Mouse (Mus musculus) hematopoietic stem cell, adult 5-6 weeks (primary cell): ENCODE results near the gene Large2. TPM values are rescaled to one million over a fixed set of nuclear protein-coding genes. Genes with fewer than 3 reads are reported as not detected.

Experiments used
- ATAC-seq, 2 experiments: fragments of 125-278 bp in 1 of 2; replicated peaks in 1 of 2; 2 replicates each; pipeline ENCODE4 v1.8.0; 2016 to 2017; ENCODE audit warnings: inconsistent platforms in 2 of 2, mild to moderate bottlenecking in 2 of 2, moderate number of reproducible peaks in 2 of 2, low read depth in 1 of 2, moderate TSS enrichment in 1 of 2; ENCODE audit not compliant: low FRiP score in 2 of 2, poor library complexity in 2 of 2, severe bottlenecking in 2 of 2, insufficient read depth in 1 of 2, low TSS enrichment in 1 of 2
- total RNA-seq: library from RNA; stranded (forward); fragments of 172-1452, 232-1000 nt; gene quantifications from 2 replicates; pipeline ENCODE4 v1.2.3, GENCODE M21; 2017

Large2 gene
- total RNA-seq, 1 experiment from 2014 or later = 2.2 TPM

- ATAC-seq = no peak
Measured at GRCm38 (mm10) chr2:92360186-92360823, 14.4 kb downstream of the Large2 start.

- ATAC-seq = no peak
Measured at GRCm38 (mm10) chr2:92359301-92359700, 15.4 kb downstream of the Large2 start.

DNA sequence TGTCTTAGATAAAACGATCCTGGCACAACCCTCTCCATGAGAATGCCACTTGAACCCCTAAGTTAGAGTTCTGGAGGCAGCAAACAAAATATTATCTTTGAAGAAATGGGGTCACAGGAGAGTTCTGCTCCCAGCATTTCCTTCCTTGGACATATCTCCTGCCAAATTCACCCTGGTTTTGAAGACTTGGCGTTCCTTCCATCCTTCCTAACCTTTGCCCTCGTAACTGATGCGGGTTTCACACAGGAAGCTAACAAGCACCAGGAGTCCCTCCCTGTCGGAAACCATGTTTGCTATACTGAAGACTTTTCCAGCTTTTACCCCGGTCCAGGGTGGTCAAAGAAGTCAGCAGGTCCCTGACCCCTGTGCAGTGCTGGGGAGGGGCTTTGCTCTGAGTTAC lies 20.4 kb downstream of the Large2 start:
- ATAC-seq = no peak

- ATAC-seq = no peak
Measured at GRCm38 (mm10) chr2:92353402-92353801, 21.3 kb downstream of the Large2 start.

DNA sequence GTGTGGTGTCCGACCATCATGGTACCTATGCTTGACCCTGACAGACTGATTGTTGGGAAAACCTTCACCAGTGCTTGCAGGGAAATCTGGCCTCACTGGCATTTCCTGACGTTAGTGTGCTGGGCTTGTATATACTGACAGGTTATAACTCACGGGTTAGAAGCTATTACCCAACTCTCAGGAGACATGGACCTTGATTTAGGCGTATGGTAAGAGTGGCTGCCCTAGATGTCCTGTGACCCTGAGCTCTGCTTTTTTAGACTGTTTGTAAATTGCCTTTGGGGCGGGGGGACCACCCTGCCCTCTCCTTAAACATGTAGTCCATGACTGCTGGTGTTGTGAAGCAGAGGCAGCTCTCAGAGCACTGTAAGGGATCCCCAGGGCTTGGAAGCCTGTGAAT lies 24.0 kb downstream of the Large2 start:
- no peak for ATAC-seq

GRCm38 (mm10) chr2:92349589-92350425 lies 24.9 kb downstream of the Large2 start:
- no peak for ATAC-seq

GRCm38 (mm10) chr2:92347191-92347590 lies 27.5 kb downstream of the Large2 start:
- ATAC-seq = no peak

DNA sequence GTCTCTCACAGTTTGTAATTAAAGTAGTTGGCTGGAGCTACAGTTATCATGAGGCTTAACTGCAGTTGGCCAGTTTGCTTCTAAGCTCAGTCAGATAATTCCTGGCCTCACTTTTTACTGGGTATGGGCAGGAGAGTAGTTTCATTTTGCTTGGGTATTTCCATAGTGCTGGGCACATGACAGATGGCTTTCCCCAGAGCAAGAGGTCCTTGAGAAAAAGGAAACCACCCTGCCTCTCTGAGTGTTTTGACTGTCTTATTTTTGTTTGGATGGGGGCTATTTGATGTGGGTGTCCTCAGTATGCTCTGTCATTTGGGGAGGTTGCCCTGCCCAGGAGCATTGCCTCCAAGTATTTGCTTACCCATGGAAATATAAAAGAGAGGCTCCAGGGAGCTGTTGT lies 32.3 kb downstream of the Large2 start:
- no peak for ATAC-seq

DNA sequence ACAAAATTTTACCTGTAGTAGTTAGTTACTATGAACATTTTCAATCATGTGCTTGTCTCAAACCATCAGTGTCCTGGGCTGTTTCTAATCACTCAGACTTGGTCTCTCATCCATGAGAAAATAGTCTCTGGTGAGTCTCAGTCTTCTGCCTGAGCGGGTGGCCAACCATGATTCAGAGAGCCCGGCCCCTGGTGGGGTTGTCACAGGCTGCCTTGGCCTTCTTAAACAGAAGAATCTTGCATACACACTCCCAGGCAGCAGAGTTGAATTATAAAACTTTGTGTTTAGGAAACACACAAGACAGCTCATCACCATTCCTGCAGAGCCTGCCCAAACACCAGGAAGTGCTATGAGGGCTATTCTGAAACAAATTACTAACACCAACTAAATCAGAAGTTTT lies 42.8 kb downstream of the Large2 start:
- no peak for ATAC-seq

- no peak for ATAC-seq
Measured at GRCm38 (mm10) chr2:92331410-92331809, 43.3 kb downstream of the Large2 start.

DNA sequence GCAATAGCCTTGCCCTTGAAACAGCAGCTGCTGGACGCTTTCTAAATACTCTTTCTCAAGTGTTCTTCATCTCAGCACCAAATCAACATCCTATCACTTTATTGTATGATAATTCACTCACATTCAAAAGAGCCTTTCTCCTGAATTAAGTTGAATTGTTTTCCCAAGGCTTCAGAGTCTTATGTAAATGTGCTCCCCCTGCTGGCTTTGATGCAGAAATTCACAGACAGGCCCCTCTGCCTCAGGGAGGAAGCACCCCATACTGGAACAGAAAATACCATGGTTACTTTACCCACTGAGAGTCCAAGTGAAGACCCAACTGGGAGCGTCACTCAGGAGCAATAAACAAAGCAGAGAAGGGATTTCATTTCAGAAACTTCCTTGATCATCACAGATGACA lies 43.8 kb downstream of the Large2 start:
- peak in 1 of 2 experiments; percentile 66; a peak in 2 of 4 replicates for ATAC-seq

GRCm38 (mm10) chr2:92328206-92328605 lies 46.5 kb downstream of the Large2 start:
- no peak for ATAC-seq

DNA sequence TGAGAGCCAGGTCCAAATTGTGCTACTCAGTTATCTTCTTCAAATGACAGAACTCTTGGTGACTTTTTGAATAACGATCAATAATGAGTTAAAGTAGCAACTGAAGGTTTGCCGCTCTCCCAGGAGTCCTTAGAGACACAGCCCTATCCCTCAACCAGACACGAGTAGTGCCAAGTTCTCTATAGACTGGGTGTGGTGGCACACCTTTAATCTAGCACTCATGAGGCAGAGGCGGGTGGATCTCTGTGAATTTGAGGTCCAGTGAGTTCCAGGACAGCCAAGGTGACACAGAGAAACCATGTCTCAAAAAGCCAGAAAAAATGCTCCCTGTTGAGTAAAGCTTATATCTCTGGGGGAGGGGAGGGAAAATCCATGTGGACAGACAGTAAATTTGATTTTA lies 47.1 kb downstream of the Large2 start:
- no peak for ATAC-seq

GRCm38 (mm10) chr2:92326221-92326620 lies 48.4 kb downstream of the Large2 start:
- no peak for ATAC-seq

GRCm38 (mm10) chr2:92325676-92326075 lies 49.0 kb downstream of the Large2 start:
- no peak for ATAC-seq

GRCm38 (mm10) chr2:92322669-92323068 lies 52.0 kb downstream of the Large2 start:
- ATAC-seq = no peak

DNA sequence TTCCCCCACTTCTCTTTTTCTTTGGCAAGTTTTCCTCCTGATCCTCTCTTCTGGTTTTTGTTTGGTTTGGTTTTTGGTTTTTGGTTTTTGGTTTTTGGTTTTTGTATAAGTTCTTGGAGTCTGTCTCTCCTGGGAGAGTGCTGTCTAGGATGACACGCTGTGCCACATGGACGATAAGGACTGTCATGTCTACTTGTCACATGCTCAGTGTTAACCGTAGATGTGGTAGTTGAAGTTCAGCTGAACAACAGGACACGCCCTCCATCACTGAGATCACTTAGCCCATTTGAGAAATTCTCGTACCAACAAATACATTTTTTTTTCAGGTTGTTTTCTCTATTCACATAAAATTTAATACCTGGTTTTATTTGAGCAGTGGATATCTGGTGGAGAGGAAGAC lies 57.4 kb downstream of the Large2 start:
- ATAC-seq = no peak

GRCm38 (mm10) chr2:92316652-92317051 lies 58.0 kb downstream of the Large2 start:
- peak in 1 of 2 experiments; percentile 25; a peak in 1 of 4 replicates for ATAC-seq
